Mouse (Mus musculus) cortical plate, adult 2 months (tissue): ENCODE measurements around the gene Glt6d1.

Experiments used
- CTCF ChIP-seq: fragments of 200-500 bp; IDR thresholded peaks from 2 replicates; pipeline ENCODE4 v1.5.1; 2011; ENCODE audit warnings: mild to moderate bottlenecking, control low read depth, low read length; ENCODE audit not compliant: insufficient read depth; ENCODE audit errors: extremely low read depth
- POLR2A ChIP-seq: fragments of 200-500 bp; IDR thresholded peaks from 2 replicates; pipeline ENCODE4 v1.6.1; 2011; ENCODE audit warnings: mild to moderate bottlenecking, low read length, control low read depth; ENCODE audit not compliant: insufficient read depth; ENCODE audit errors: extremely low read depth

DNA sequence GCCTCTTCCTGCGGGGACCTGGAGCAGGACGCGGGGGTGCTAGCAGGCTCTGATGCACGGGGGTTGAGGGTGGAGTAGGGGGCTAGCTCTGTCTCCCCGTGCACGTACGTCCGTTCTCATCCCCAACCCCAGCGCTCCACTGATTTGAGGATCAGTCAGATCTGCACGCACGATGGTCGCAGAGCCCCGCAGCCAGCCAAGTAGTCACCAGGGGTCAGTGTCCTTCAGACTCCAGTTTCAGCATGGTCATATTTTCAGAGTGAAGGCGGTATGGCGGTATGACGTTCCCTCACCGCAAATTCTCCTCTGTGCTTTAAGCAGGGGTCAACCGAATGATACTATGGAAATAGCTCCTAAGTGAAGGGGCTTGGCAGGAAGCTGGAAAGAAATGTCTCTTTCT is 48.6 kb upstream of the Glt6d1 start:
- TF ChIP-seq CTCF (no peak), POLR2A (no peak)
